In genomic region chr6:100800497-100800955, GRCm38 (mm10) we compare ENCODE assay signal across 9 mouse cellular contexts. TPM values are rescaled to one million over a fixed set of nuclear protein-coding genes. Genes with fewer than 3 reads are reported as not detected.
DNase-seq lines count a peak whose midpoint lies in the region; TF ChIP-seq lines count a peak whose summit lies in the region.
"Had no signal": no experiment of that assay in that cellular context is flagged by ENCODE, and none has a peak within 500 bp of the region (broad histone marks: within the 10 kb centered on the region; RNA-seq: fewer than 3 reads in every experiment).

No protein-coding gene starts in this region.

- H3K79me2 ChIP-seq in C2C12 (ENCODE audit: control insufficient read depth, insufficient read depth), result no peaks in the 10 kb centered on the region

- no peaks in the 10 kb centered on the region for H3K27me3 ChIP-seq in C2C12 (ENCODE audit: control insufficient read depth, insufficient read depth, insufficient read length)
- H3K27me3 ChIP-seq: midbrain, embryonic 12.5 days had no signal

- no peak for TF ChIP-seq CTCF in C2C12 (IDR thresholded peaks at IDR 0.05; ENCODE audit: control insufficient read depth, insufficient read depth, insufficient read length)

- H3K36me3 ChIP-seq in C2C12 (ENCODE audit: control insufficient read depth, insufficient read depth), result peaks cover 42% of the 10 kb centered on the region
- H3K36me3 ChIP-seq: midbrain, embryonic 12.5 days had no signal

- H3K4me3 ChIP-seq in C2C12 (ENCODE audit: insufficient read depth, poor library complexity, severe bottlenecking), result no peak overlapping the region
- H3K4me3 ChIP-seq: midbrain, embryonic 12.5 days had no signal

- no peaks in the 10 kb centered on the region for H3K79me3 ChIP-seq in C2C12 (ENCODE audit: low read depth)

- peak overlapping the region; percentile 25 for H3ac ChIP-seq in C2C12 (ENCODE audit: control insufficient read depth, insufficient read length, low read depth)

- intact Hi-C loops in heart, postnatal 36 days (cut with DNase I), result loop anchor here (5.0 kb wide), 1 partner anchor 93 kb away; no protein-coding TSS in a partner anchor

- DNase-seq in cerebellum, adult 11-12 months, result peak; percentile 3
- DNase-seq in cerebellum, adult 9-11 months, result no peak
- peak; percentile 17 for DNase-seq in cerebellum, adult 8-10 months
- peak; percentile 59 to 74 for DNase-seq in heart, postnatal 36 days
- DNase-seq in left cerebral cortex, adult 8-10 months (ENCODE audit: low spot score in 2 of 2), result peak; percentile 35 to 61
- DNase-seq in ovary, postnatal 14 days (ENCODE audit: low spot score), result peak; percentile 44
- DNase-seq in testis, postnatal 14 days (ENCODE audit: low spot score), result no peak

TF ChIP-seq in C2C12, 6 proteins besides CTCF, POLR2A, EP300 and RAD21:
- TF ChIP-seq USF1 (IDR thresholded peaks at IDR 0.05; ENCODE audit: low read depth), result peak; percentile 67
- TF ChIP-seq MYOD1 (IDR thresholded peaks at IDR 0.05; ENCODE audit: control insufficient read depth, insufficient read length, low read depth), result peak; percentile 81
- TF ChIP-seq MAX (IDR thresholded peaks at IDR 0.05), result peak; percentile 98
- peak; percentile 99 for TF ChIP-seq FOSL1 (IDR thresholded peaks at IDR 0.05; ENCODE audit: insufficient read depth, low read length, poor library complexity, severe bottlenecking)
- no peak for TF ChIP-seq MYOG (IDR thresholded peaks at IDR 0.05; ENCODE audit: control insufficient read depth, extremely low read depth, insufficient read length)
- peak; percentile 100 for TF ChIP-seq CEBPB (IDR thresholded peaks at IDR 0.05; ENCODE audit: low read depth)

RNA-seq across cellular contexts. Expression of gene Ppp4r2, which starts 32.9 kb away (rescaled TPM):
- 20.9 TPM for polyA plus RNA-seq in C2C12 (2012; fragmentation: generic; extraction: Trizol)
- total RNA-seq in heart, postnatal 36 days (2021), result 10 to 100 TPM; 46.4 to 47.8 TPM
- total RNA-seq in left cerebral cortex, adult 8-10 months (2022), result 10 to 100 TPM; 69.1 to 80.0 (median 76.0) TPM

Comparison
In these comparisons a context has a peak if more than half of its experiments do, and no peak if none do; other contexts are left out.
1. DNase-seq: peak in cerebellum, adult 11-12 months (single experiment), cerebellum, adult 8-10 months (single experiment), heart, postnatal 36 days (2 of 2), left cerebral cortex, adult 8-10 months (2 of 2) and ovary, postnatal 14 days (single experiment); none in cerebellum, adult 9-11 months (single experiment) and testis, postnatal 14 days (single experiment).